Mouse (Mus musculus) thymus, postnatal 0 days (tissue): ENCODE data around the gene Rara. TPM values are rescaled to one million over a fixed set of nuclear protein-coding genes. Genes with fewer than 3 reads are reported as not detected.
A peak's percentile ranks its signal among the peaks of the same experiment; 100 is the strongest.
"Not testable (repeated sequence)": the region's sequence is repeated elsewhere in the genome, so short reads cannot be mapped to it uniquely, and the experiment has no call there.

Experiments
- DNase-seq: peaks from one replicate; pipeline ENCODE4 v3.0.0-alpha.2; 2015; ENCODE audit warnings: low spot score
- polyA plus RNA-seq: library from polyadenylated mRNA; unstranded; fragments of >200 nt; fragmentation: Nextera tagmentation; extraction: Ambion mirVana; gene quantifications from 2 replicates; pipeline ENCODE4 v1.2.1, GENCODE M21; 2015

Rara gene
- polyA plus RNA-seq, 1 experiment from 2014 or later, result 40.4 TPM

- no peak for DNase-seq
These were observed 40.5 kb downstream of the Rara start for GRCm38 (mm10) chr11:98968079-98968478.

GRCm38 (mm10) chr11:98968716-98969495 lies 41.3 kb downstream of the Rara start:
- peak; percentile 48 for DNase-seq

GRCm38 (mm10) chr11:98969496-98969927 lies 41.9 kb downstream of the Rara start:
- DNase-seq, result no peak

- no peak for DNase-seq
These were observed 42.7 kb downstream of the Rara start for GRCm38 (mm10) chr11:98970191-98970925.

GRCm38 (mm10) chr11:98971316-98972031 lies 43.9 kb downstream of the Rara start:
- DNase-seq, result no peak

- DNase-seq, result peak; percentile 83
These were observed 44.6 kb downstream of the Rara start for GRCm38 (mm10) chr11:98972215-98972614.

- DNase-seq, result no peak
These were observed 45.3 kb downstream of the Rara start for GRCm38 (mm10) chr11:98972801-98973360.

- no peak for DNase-seq
These were observed 46.0 kb downstream of the Rara start for GRCm38 (mm10) chr11:98973584-98973983.

- DNase-seq, result no peak
These were observed 46.6 kb downstream of the Rara start for GRCm38 (mm10) chr11:98974213-98974612.

GRCm38 (mm10) chr11:98974871-98975719 lies 47.5 kb downstream of the Rara start:
- DNase-seq, result peak; percentile 78

GRCm38 (mm10) chr11:98978526-98979148 lies 51.0 kb downstream of the Rara start:
- no peak for DNase-seq

- no peak for DNase-seq
These were observed 51.7 kb downstream of the Rara start for GRCm38 (mm10) chr11:98979356-98979755.

- DNase-seq, result no peak
These were observed 53.8 kb downstream of the Rara start for GRCm38 (mm10) chr11:98981289-98981996.

GRCm38 (mm10) chr11:98981997-98982772 lies 54.6 kb downstream of the Rara start:
- DNase-seq, result peak; percentile 55

- DNase-seq, result no peak
These were observed 55.1 kb downstream of the Rara start, which contains the start of gene Gjd3 for GRCm38 (mm10) chr11:98982773-98983133. TSS of gene Gjd3 (minus strand) at chr11:98983016.

GRCm38 (mm10) chr11:98983551-98983950 lies 55.9 kb downstream of the Rara start:
- no peak for DNase-seq

GRCm38 (mm10) chr11:98985542-98985941 lies 57.9 kb downstream of the Rara start:
- no peak for DNase-seq

- DNase-seq, result not testable (repeated sequence)
These were observed 60.6 kb downstream of the Rara start for GRCm38 (mm10) chr11:98988260-98988659.

- no peak for DNase-seq
These were observed 63.2 kb downstream of the Rara start for GRCm38 (mm10) chr11:98990866-98991265.
